Mouse (Mus musculus): Measurements from ENCODE around the gene 4930432K21Rik.

DNA sequence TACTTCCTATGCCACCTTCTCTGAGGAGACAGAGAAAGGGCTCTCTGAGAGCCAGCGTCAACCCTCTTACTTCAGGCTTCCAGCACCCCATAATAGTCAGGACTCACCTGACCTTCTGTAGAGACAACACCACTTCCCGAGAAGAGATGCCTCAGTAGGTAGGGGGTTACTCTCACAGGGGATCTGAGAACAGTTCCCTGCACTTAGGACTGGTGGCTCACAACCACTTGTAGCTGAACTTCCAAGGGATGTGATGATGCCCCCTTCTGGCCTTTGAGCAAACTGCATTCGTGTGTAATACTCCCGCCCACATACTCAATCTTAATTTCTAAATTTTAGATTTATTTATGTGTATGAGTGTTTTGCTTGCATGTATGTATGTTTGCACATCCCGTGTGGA, 45.7 kb downstream of the 4930432K21Rik start:
- TF ChIP-seq EP300 (IDR thresholded peaks at IDR 0.05; ENCODE audit: low read depth) (no peak), CTCF (IDR thresholded peaks at IDR 0.05; ENCODE audit: low read depth) (peak; percentile 76)
